Mouse (Mus musculus) monocyte, adult 5-6 weeks (primary cell): ENCODE results near the gene Midn. TPM values are rescaled to one million over a fixed set of nuclear protein-coding genes. Genes with fewer than 3 reads are reported as not detected.
A peak's percentile ranks its signal among the peaks of the same experiment; 100 is the strongest.

Experiments
- ATAC-seq: fragments of 153-309, 156-312 bp; replicated peaks from 2 replicates; pipeline ENCODE4 v1.8.0; 2017; ENCODE audit warnings: mild to moderate bottlenecking; ENCODE audit not compliant: low TSS enrichment, insufficient number of reproducible peaks, severe bottlenecking, poor library complexity, low FRiP score
- total RNA-seq: library from RNA; stranded (forward); fragments of 200-1000, 200-491, 200-594 nt; gene quantifications from 3 replicates; pipeline ENCODE4 v1.2.3, GENCODE M21; 2017

Midn gene
- total RNA-seq, 1 experiment from 2014 or later = 29.9 TPM

GRCm38 (mm10) chr10:80177441-80178279, 29.6 kb downstream of the Midn start:
- no peak for ATAC-seq

- no peak for ATAC-seq
These were observed 31.3 kb downstream of the Midn start, which contains the start of gene Efna2 for GRCm38 (mm10) chr10:80179068-80180051. Efna2 (plus strand) TSS chr10:80179482.

- ATAC-seq = no peak
These were observed 32.2 kb downstream of the Midn start for GRCm38 (mm10) chr10:80180288-80180687.

GRCm38 (mm10) chr10:80180823-80181222, 32.8 kb downstream of the Midn start:
- no peak for ATAC-seq

GRCm38 (mm10) chr10:80182547-80182946, 34.5 kb downstream of the Midn start:
- no peak for ATAC-seq

- ATAC-seq = no peak
These were observed 38.6 kb downstream of the Midn start for GRCm38 (mm10) chr10:80186649-80187048.

GRCm38 (mm10) chr10:80187739-80188138, 39.7 kb downstream of the Midn start:
- no peak for ATAC-seq

- ATAC-seq = no peak
These were observed 40.5 kb downstream of the Midn start for GRCm38 (mm10) chr10:80188453-80189024.

GRCm38 (mm10) chr10:80189999-80190398, 41.9 kb downstream of the Midn start:
- no peak for ATAC-seq

- no peak for ATAC-seq
These were observed 42.5 kb downstream of the Midn start for GRCm38 (mm10) chr10:80190491-80191051.

GRCm38 (mm10) chr10:80193976-80194375, 45.9 kb downstream of the Midn start:
- ATAC-seq = no peak

- ATAC-seq = no peak
These were observed 46.4 kb downstream of the Midn start for GRCm38 (mm10) chr10:80194441-80194840.

GRCm38 (mm10) chr10:80196167-80196566, 48.1 kb downstream of the Midn start:
- no peak for ATAC-seq

GRCm38 (mm10) chr10:80196778-80197581, 48.9 kb downstream of the Midn start:
- no peak for ATAC-seq

- ATAC-seq = peak; percentile 95
These were observed 51.5 kb downstream of the Midn start for GRCm38 (mm10) chr10:80199440-80200008.

- no peak for ATAC-seq
These were observed 52.4 kb downstream of the Midn start for GRCm38 (mm10) chr10:80200485-80200884.

- ATAC-seq = no peak
These were observed 56.0 kb downstream of the Midn start for GRCm38 (mm10) chr10:80204055-80204454.

- no peak for ATAC-seq
These were observed 59.1 kb downstream of the Midn start for GRCm38 (mm10) chr10:80207201-80207600.
